Mouse (Mus musculus): Measurements from ENCODE around the gene Nek8. TPM values are rescaled to one million over a fixed set of nuclear protein-coding genes. Genes with fewer than 3 reads are reported as not detected.

Nek8 gene
- polyA plus RNA-seq, 1 experiment from 2014 or later: 13.7 TPM

DNA sequence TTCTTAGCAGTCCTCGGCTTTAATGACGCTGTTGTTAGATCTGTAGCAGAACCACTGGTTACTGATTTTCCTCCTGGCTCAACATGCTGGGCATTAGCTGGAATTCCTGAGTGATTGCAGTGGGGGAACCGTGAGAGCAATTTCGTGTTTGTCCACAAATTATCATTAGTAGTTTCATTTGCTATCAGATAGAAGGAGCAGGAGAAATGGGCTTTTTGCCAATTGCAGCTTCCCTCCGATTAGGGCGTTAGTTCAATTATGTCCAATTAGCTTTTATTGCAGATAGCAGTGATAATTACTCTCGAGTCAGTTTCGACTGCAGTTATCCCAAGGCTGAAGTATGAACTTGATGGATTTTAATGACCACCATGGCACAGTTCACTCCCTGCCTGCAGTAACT, 47.0 kb downstream of the Nek8 start:
- no peaks in the 10 kb centered on the region for H3K9me3 ChIP-seq (replicated peaks)
- H3K27ac ChIP-seq: no peak overlapping the region
- no peak overlapping the region for H3K4me3 ChIP-seq
- H3K9ac ChIP-seq: no peak overlapping the region
- H3K4me1 ChIP-seq: peaks cover 56% of the 10 kb centered on the region
- WGBS (ENCODE audit: insufficient replicate concordance): 76% methylated on average over 8 of the region's 8 CpGs
- no peak for ATAC-seq
- H3K36me3 ChIP-seq: no peaks in the 10 kb centered on the region
- no peak overlapping the region for H3K4me2 ChIP-seq
- no peaks in the 10 kb centered on the region for H3K27me3 ChIP-seq (replicated peaks)

DNA sequence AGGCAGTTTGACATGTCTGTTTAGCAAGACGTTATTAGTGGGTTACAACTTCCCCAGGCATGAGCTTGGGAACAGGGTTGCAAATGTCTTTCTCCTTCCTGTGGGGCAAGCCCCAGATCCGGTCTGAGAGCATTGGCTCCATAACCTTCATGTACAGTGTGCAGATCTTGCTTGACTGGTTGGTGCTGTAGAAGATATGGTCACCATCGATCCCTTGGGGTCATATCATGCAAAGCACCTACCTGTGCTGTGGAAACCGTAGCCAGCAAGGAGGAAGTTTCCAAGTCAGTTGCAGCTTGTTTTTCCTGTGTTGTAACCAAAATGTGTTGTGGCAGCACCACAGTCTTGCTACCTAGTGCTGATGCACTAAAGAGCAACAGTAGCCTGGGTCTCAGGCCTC, 49.7 kb downstream of the Nek8 start:
- no peak overlapping the region for H3K9ac ChIP-seq
- H3K27me3 ChIP-seq (replicated peaks): no peaks in the 10 kb centered on the region
- H3K4me1 ChIP-seq: peaks cover 45% of the 10 kb centered on the region
- no peaks in the 10 kb centered on the region for H3K9me3 ChIP-seq (replicated peaks)
- H3K27ac ChIP-seq: peak overlapping the region; percentile 45
- H3K4me3 ChIP-seq: no peak overlapping the region
- 40% methylated on average over 4 of the region's 4 CpGs for WGBS (ENCODE audit: insufficient replicate concordance)
- H3K4me2 ChIP-seq: no peak overlapping the region
- no peak for ATAC-seq
- no peaks in the 10 kb centered on the region for H3K36me3 ChIP-seq

DNA sequence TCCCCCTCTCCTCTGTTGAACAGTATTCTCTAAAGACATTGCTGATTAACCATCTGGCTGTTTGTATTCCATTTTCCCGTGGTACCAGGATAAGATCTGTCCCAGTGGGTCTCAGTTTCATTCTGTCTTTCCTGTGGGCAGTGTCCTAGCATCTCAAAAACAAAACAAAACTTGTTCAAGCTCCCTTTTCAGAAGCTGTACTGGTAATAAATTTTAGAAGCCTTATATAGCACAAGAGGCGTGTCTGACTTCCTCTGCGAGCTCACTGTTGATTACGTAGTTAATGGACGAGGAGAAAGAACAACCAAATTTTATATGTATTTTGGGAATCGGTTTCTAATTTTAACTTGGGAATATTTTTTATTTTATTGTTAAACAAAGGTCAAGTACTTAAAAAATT, 50.8 kb downstream of the Nek8 start:
- peak overlapping the region; percentile 79 for H3K27ac ChIP-seq
- H3K4me2 ChIP-seq: peak overlapping the region; percentile 50
- no peak for ATAC-seq
- H3K4me1 ChIP-seq: peaks cover 51% of the 10 kb centered on the region
- peak overlapping the region; percentile 16 for H3K4me3 ChIP-seq
- no peaks in the 10 kb centered on the region for H3K9me3 ChIP-seq (replicated peaks)
- no peaks in the 10 kb centered on the region for H3K27me3 ChIP-seq (replicated peaks)
- 38% methylated on average over 6 of the region's 6 CpGs for whole genome bisulfite sequencing (ENCODE audit: insufficient replicate concordance)
- no peaks in the 10 kb centered on the region for H3K36me3 ChIP-seq
- H3K9ac ChIP-seq: peak overlapping the region; percentile 44

DNA sequence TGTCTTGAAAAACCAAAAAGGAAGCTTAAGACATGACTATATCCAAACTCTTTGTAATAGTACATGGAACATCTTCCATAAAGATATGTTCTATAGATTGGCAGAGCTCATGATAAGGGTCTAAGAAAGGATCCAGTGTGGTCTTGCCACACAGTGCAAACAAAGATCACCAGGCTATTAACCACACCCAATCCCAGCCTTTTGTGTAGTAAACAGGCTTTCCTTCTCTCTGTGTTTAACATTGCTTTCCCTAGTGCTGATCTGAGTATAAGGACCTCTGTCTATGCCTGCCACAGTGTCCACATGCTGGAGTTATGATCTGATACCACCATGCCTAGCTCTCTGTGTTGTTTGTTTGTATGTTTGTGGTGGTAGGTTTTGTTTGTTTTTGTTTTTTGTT, 52.7 kb downstream of the Nek8 start:
- Histone ChIP-seq H3K27ac (peak overlapping the region; percentile 61), H3K9ac (no peak overlapping the region), H3K4me2 (no peak overlapping the region), H3K36me3 (no peaks in the 10 kb centered on the region), H3K4me1 (peaks cover 70% of the 10 kb centered on the region), H3K27me3 (replicated peaks) (no peaks in the 10 kb centered on the region), H3K4me3 (no peak overlapping the region), H3K9me3 (replicated peaks) (no peaks in the 10 kb centered on the region)
- no peak for ATAC-seq

DNA sequence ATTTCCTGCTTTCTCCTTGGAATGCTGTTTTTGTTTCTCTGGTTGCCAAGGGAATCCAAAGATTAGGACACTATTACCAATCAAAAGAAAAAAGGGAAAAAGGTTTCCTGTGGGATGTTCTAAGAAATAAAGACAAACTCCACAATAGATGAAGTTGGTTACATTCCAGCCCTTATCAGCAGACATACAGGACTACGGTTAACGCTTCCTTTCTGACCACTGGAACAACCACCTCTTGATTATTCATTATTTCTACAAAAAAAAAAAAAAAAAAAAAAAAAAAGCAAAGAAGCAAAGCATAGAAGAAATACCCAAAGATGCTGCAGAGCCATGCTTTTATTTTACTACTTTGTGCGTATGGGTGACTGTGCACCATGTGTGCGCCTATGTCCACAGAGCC, 53.7 kb downstream of the Nek8 start:
- 46% methylated on average over 4 of the region's 4 CpGs for WGBS (ENCODE audit: insufficient replicate concordance)
- H3K36me3 ChIP-seq: no peaks in the 10 kb centered on the region
- ATAC-seq: no peak
- H3K4me3 ChIP-seq: no peak overlapping the region
- H3K9ac ChIP-seq: no peak overlapping the region
- H3K27ac ChIP-seq: peak overlapping the region; percentile 61; the same call in 1 of the 2 replicates
- no peak overlapping the region for H3K4me2 ChIP-seq
- H3K4me1 ChIP-seq: peaks cover 80% of the 10 kb centered on the region
- H3K27me3 ChIP-seq (replicated peaks): no peaks in the 10 kb centered on the region
- no peaks in the 10 kb centered on the region for H3K9me3 ChIP-seq (replicated peaks)

DNA sequence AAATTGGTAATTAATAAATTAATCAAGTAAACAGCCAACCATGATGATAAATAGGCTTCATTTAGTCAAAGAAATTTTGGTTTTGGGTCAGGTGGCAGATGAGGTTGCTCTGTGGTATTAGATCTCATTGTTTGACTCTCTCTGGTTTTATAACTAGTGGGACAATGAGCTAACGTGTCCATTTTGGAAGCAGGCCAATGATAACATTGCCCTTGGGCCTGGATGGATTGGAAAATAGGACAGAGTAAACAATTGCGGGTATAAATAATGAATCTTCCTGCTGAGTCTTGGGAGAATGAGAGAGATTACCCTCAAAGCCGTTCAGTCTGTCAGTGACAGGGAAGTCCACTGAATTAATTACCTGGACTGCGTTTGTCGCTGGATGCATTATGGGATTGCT, 55.3 kb downstream of the Nek8 start:
- peaks cover 84% of the 10 kb centered on the region for H3K4me1 ChIP-seq
- no peak overlapping the region for H3K4me2 ChIP-seq
- H3K36me3 ChIP-seq: no peaks in the 10 kb centered on the region
- no peak for ATAC-seq
- H3K9ac ChIP-seq: no peak overlapping the region
- WGBS (ENCODE audit: insufficient replicate concordance): 76% methylated on average over 5 of the region's 5 CpGs
- H3K27ac ChIP-seq: no peak overlapping the region
- no peaks in the 10 kb centered on the region for H3K9me3 ChIP-seq (replicated peaks)
- no peak overlapping the region for H3K4me3 ChIP-seq
- H3K27me3 ChIP-seq (replicated peaks): no peaks in the 10 kb centered on the region

DNA sequence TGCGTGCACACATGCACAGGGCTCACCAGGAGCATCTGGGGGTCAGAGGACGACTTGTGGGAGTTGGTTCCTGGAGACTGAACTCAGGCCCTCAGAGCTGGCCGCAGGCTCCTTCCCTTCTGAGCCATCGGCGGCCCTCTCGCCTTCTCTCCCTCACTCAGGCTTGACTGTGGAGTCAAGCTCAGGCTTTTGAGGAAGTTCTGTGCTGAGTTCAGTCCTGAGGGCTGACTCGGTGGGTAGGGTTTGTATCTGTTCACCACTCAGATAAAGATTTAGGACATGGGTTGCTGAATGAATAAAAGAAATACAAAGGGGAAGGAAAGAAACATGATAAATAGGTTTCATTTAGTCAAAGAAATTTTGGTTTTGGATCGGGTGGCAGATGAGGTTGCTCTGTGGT, 56.6 kb downstream of the Nek8 start:
- Histone ChIP-seq H3K4me2 (peak overlapping the region; percentile 43), H3K4me1 (peaks cover 83% of the 10 kb centered on the region), H3K9ac (peak overlapping the region; percentile 52), H3K9me3 (replicated peaks) (no peaks in the 10 kb centered on the region), H3K36me3 (no peaks in the 10 kb centered on the region), H3K4me3 (no peak overlapping the region), H3K27me3 (replicated peaks) (no peaks in the 10 kb centered on the region), H3K27ac (peak overlapping the region; percentile 64)
- WGBS (ENCODE audit: insufficient replicate concordance): 14% methylated on average over 8 of the region's 8 CpGs
- ATAC-seq: no peak

DNA sequence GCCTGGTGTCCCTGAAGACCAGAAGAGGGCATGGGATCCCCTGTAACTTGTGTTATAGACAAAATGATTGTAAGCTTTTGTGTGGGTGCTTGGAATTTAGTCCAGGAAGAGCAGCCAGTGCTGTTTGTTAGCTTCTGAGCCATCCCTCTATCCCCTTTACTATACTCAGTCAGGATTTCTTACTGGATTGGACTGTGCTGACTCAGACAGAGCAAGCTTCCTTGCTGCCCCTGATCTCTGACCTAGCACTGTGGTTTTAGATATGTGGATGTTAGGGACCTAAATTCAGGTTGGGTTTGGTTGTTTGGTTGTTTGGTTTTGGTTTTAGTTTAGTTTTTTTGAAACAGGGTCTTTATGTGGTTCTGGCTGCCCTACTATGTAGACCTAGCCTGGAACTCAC, 58.0 kb downstream of the Nek8 start:
- Histone ChIP-seq H3K4me2 (no peak overlapping the region), H3K9ac (no peak overlapping the region), H3K9me3 (replicated peaks) (no peaks in the 10 kb centered on the region), H3K36me3 (no peaks in the 10 kb centered on the region), H3K4me3 (no peak overlapping the region), H3K4me1 (peaks cover 82% of the 10 kb centered on the region), H3K27me3 (replicated peaks) (no peaks in the 10 kb centered on the region), H3K27ac (0 out of 2 replicates have a peak overlapping the region, but pooled peaks have one; percentile 4)
- ATAC-seq: no peak

DNA sequence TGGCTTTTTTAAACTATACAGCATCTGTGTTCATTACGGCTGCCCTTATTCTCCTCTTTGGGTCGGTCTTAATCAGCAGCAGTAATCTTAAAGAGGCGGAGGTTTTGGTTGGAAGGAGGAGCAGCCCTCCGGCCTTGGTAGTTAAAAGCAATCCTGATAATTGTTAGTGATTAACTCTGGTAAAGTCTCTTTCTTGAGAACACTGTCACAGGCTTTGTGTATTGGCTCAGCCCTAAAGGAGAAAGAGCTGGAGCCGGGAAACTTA, 60.4 kb downstream of the Nek8 start:
- ATAC-seq: no peak
- peak overlapping the region; percentile 72 for H3K4me3 ChIP-seq
- H3K27ac ChIP-seq: peak overlapping the region; percentile 75
- H3K9me3 ChIP-seq (replicated peaks): no peaks in the 10 kb centered on the region
- 6% methylated on average over 5 of the region's 5 CpGs for whole genome bisulfite sequencing (ENCODE audit: insufficient replicate concordance)
- no peaks in the 10 kb centered on the region for H3K36me3 ChIP-seq
- peaks cover 70% of the 10 kb centered on the region for H3K4me1 ChIP-seq
- peak overlapping the region; percentile 89 for H3K4me2 ChIP-seq
- no peaks in the 10 kb centered on the region for H3K27me3 ChIP-seq (replicated peaks)
- H3K9ac ChIP-seq: peak overlapping the region; percentile 73

Small RNA genes lying within 50 kb of the gene (microRNA-seq; reads per million reads assigned to microRNA genes)
- not detected for gene Mir7653

Other genes starting within 250 kb of the Nek8 start
- gene Sez6, start 245.9 kb downstream of the Nek8 start, polyA plus RNA-seq (2016; fragmentation: Nextera tagmentation; extraction: Ambion mirVana): 0.05 TPM in 1 of 2 replicates, not detected in the other
- gene Phf12, start 193.9 kb downstream of the Nek8 start, polyA plus RNA-seq (2016; fragmentation: Nextera tagmentation; extraction: Ambion mirVana): 13.6 and 13.8 TPM in 2 replicates
- 25.4 and 26.4 TPM in 2 replicates for gene Dhrs13, start 144.4 kb downstream of the Nek8 start, polyA plus RNA-seq (2016; fragmentation: Nextera tagmentation; extraction: Ambion mirVana)
- 31.7 and 32.0 TPM in 2 replicates for gene Flot2, start 138.7 kb downstream of the Nek8 start, polyA plus RNA-seq (2016; fragmentation: Nextera tagmentation; extraction: Ambion mirVana)
- gene Eral1, start 96.3 kb downstream of the Nek8 start, polyA plus RNA-seq (2016; fragmentation: Nextera tagmentation; extraction: Ambion mirVana): 23.2 and 25.5 TPM in 2 replicates
- gene Fam222b, start 82.0 kb downstream of the Nek8 start, polyA plus RNA-seq (2016; fragmentation: Nextera tagmentation; extraction: Ambion mirVana): 6.0 and 6.7 TPM in 2 replicates
- gene Traf4, start 11.1 kb downstream of the Nek8 start, polyA plus RNA-seq (2016; fragmentation: Nextera tagmentation; extraction: Ambion mirVana): 45.4 and 47.6 TPM in 2 replicates
- 62.6 and 67.1 TPM in 2 replicates for gene Tlcd1, start within 50 bp of the Nek8 start, polyA plus RNA-seq (2016; fragmentation: Nextera tagmentation; extraction: Ambion mirVana)
- gene Rpl23a, start 6.9 kb upstream of the Nek8 start, polyA plus RNA-seq (2016; fragmentation: Nextera tagmentation; extraction: Ambion mirVana): 1,112 and 1,156 TPM in 2 replicates
- 20.3 and 24.0 TPM in 2 replicates for gene Rab34, start 11.8 kb upstream of the Nek8 start, polyA plus RNA-seq (2016; fragmentation: Nextera tagmentation; extraction: Ambion mirVana)
- gene Proca1, start 16.7 kb upstream of the Nek8 start, polyA plus RNA-seq (2016; fragmentation: Nextera tagmentation; extraction: Ambion mirVana): 0.31 and 0.63 TPM in 2 replicates
- 29.7 and 30.7 TPM in 2 replicates for gene Sdf2, start 69.1 kb upstream of the Nek8 start, polyA plus RNA-seq (2016; fragmentation: Nextera tagmentation; extraction: Ambion mirVana)
- 20.2 and 20.3 TPM in 2 replicates for gene Supt6, start 69.3 kb upstream of the Nek8 start, polyA plus RNA-seq (2016; fragmentation: Nextera tagmentation; extraction: Ambion mirVana)
- 52.1 and 53.8 TPM in 2 replicates for gene 2610507B11Rik, start 85.1 kb upstream of the Nek8 start, polyA plus RNA-seq (2016; fragmentation: Nextera tagmentation; extraction: Ambion mirVana)
- gene BC030499, start 114.2 kb upstream of the Nek8 start, polyA plus RNA-seq (2016; fragmentation: Nextera tagmentation; extraction: Ambion mirVana): 0.22 and 0.23 TPM in 2 replicates
- 38.6 and 40.0 TPM in 2 replicates for gene Spag5, start 124.9 kb upstream of the Nek8 start, polyA plus RNA-seq (2016; fragmentation: Nextera tagmentation; extraction: Ambion mirVana)
- gene Aldoc, start 146.3 kb upstream of the Nek8 start, polyA plus RNA-seq (2016; fragmentation: Nextera tagmentation; extraction: Ambion mirVana): 4.7 and 5.1 TPM in 2 replicates
- gene Pigs, start 151.7 kb upstream of the Nek8 start, polyA plus RNA-seq (2016; fragmentation: Nextera tagmentation; extraction: Ambion mirVana): 40.8 and 42.6 TPM in 2 replicates
- gene Unc119, start 166.8 kb upstream of the Nek8 start, polyA plus RNA-seq (2016; fragmentation: Nextera tagmentation; extraction: Ambion mirVana): 46.5 and 50.4 TPM in 2 replicates
- gene Foxn1, start 209.9 kb upstream of the Nek8 start, polyA plus RNA-seq (2016; fragmentation: Nextera tagmentation; extraction: Ambion mirVana): not detected in 2 replicates
- 0.05 TPM in 1 of 2 replicates, not detected in the other for gene Slc13a2, start 245.5 kb upstream of the Nek8 start, polyA plus RNA-seq (2016; fragmentation: Nextera tagmentation; extraction: Ambion mirVana)